Mouse (Mus musculus) Patski (cell line): ENCODE data around the gene Inka2. TPM values are rescaled to one million over a fixed set of nuclear protein-coding genes. Genes with fewer than 3 reads are reported as not detected.

Source experiments
- ATAC-seq: fragments of 100-300 bp; one replicate; pipeline ENCODE4 v1.8.0; 2021
- CTCF ChIA-PET: fragments of 350-600 bp; sonication (Branson Sonifier 250); formaldehyde crosslinking; loops from one replicate; lab custom pipeline; 2022; ENCODE audit warnings: inconsistent platforms; lab: Charles Lee
- POLR2A ChIA-PET: fragments of 350-600 bp; sonication (Branson Sonifier 250); formaldehyde crosslinking; loops from one replicate; lab custom pipeline; 2022; ENCODE audit warnings: antibody characterized with exemption, inconsistent platforms; lab: Charles Lee
- DNase-seq: peaks from one replicate; pipeline ENCODE4 v3.0.0-alpha.2; 2011; ENCODE audit warnings: low read depth, low spot score
- H3K27me3 ChIP-seq: fragments of 371-371 bp; one replicate; pipeline ENCODE4 v1.5.1; 2021
- CTCF ChIP-seq: fragments of 100-300 bp; IDR thresholded peaks from one replicate; pipeline ENCODE4 v1.5.1; 2021
- in situ Hi-C: fragments of 300-500 bp; cut with MboI; formaldehyde crosslinking; loops from 3 replicates; pipeline ENCODE4 v1.11.1; 2018; ENCODE audit warnings: low pct_unique_long_range_greater_than_20kb, mixed read lengths
- polyA plus RNA-seq: library from polyadenylated mRNA; unstranded; gene quantifications from one replicate; pipeline ENCODE4 v1.2.3, GENCODE M21; 2021

The Inka2 gene
- polyA plus RNA-seq, 1 experiment from 2014 or later: 4.4 TPM

GRCm38 (mm10) chr3:105760063-105760462 lies 55.7 kb downstream of the Inka2 start:
- DNase-seq (no peak), ATAC-seq (no peak)
- ChIA-PET CTCF (interaction anchor here (1.3 to 2.4 kb wide), 7 partner anchors 10 to 48 kb away, joined by 3 to 12 read pairs (median 6); no protein-coding TSS in a partner anchor), POLR2A (interaction anchor here (0.6 kb wide), 1 partner anchor 10 kb away, joined by 8 read pairs; no protein-coding TSS in a partner anchor)
- in situ Hi-C loops: no loop called here
- no peak for TF ChIP-seq CTCF
- no peaks in the 10 kb centered on the region for H3K27me3 ChIP-seq

GRCm38 (mm10) chr3:105763132-105763851 lies 58.9 kb downstream of the Inka2 start:
- in situ Hi-C loops: no loop called here
- DNase-seq (no peak), ATAC-seq (no peak)
- no peak for TF ChIP-seq CTCF
- POLR2A ChIA-PET: no interaction called here
- CTCF ChIA-PET: interaction anchor here (1.0 to 2.8 kb wide), 5 partner anchors 8 to 89 kb away, joined by 3 to 10 read pairs (median 5); no protein-coding TSS in a partner anchor
- no peaks in the 10 kb centered on the region for H3K27me3 ChIP-seq

GRCm38 (mm10) chr3:105768529-105768928 lies 64.1 kb downstream of the Inka2 start:
- POLR2A ChIA-PET: interaction anchor here (1.2 kb wide), 1 partner anchor 15 kb away, joined by 3 read pairs; no protein-coding TSS in a partner anchor
- in situ Hi-C loops: no loop called here
- H3K27me3 ChIP-seq: no peaks in the 10 kb centered on the region
- DNase-seq: no peak
- ATAC-seq: no peak
- CTCF ChIA-PET: interaction anchor here (1.2 kb wide), 1 partner anchor 16 kb away, joined by 3 read pairs; no protein-coding TSS in a partner anchor
- TF ChIP-seq CTCF: no peak

GRCm38 (mm10) chr3:105769380-105769779 lies 65.0 kb downstream of the Inka2 start:
- ATAC-seq: no peak
- in situ Hi-C loops: no loop called here

More at GRCm38 (mm10) chr3:105769380-105769779, 65.0 kb downstream of the Inka2 start:
- CTCF ChIA-PET: interaction anchor here (0.7 to 1.2 kb wide), 3 partner anchors 9 to 34 kb away, joined by 3 to 5 read pairs (median 3); no protein-coding TSS in a partner anchor
- POLR2A ChIA-PET: no interaction called here
- TF ChIP-seq CTCF: no peak
- H3K27me3 ChIP-seq: no peaks in the 10 kb centered on the region
- no peak for DNase-seq

Other genes with a start within 250 kb of the Inka2 start
- gene Ddx20, start 17.0 kb upstream of the Inka2 start, polyA plus RNA-seq: 22.4 TPM
- 165 TPM for gene Rap1a, start 96.7 kb downstream of the Inka2 start, polyA plus RNA-seq
- not detected for gene Adora3, start 166.3 kb downstream of the Inka2 start, polyA plus RNA-seq
- gene Tmigd3, start 166.3 kb downstream of the Inka2 start, polyA plus RNA-seq: not detected
- 0.09 TPM for gene I830077J02Rik, start 228.1 kb downstream of the Inka2 start, polyA plus RNA-seq